Mouse (Mus musculus) cerebellum, adult 18-20 months (tissue): ENCODE measurements around the gene Inpp5a.

Experiments
- DNase-seq, 2 experiments: peaks; one replicate each; pipeline ENCODE4 v3.0.0; 2021

The Inpp5a gene

DNA sequence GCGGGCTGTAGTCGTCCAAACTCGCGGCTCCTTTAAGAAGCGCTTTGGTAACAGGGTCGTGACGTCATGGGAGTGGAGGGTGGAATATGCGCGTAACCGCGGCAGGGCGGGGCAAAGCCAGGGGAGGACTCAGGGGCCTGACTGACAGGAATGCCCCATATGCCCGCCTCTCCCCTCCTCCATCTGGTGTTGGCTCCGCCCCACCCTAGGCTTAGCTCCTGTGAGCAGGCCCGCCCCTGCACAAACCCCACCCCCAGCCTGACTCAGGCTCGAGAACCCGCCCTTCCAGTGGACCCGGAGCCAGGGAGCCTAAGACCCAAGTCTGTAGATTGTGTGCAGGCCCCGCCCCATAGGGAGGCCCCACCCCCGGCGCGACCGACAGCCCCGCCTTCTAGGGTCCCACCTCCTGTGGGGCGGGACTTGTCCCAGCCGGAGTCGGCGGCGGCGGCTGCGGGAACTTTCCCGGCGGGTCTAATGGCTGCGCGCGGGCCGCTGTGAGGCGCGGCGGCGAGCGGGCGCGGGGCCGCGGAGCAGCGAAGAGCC is at the start of gene Inpp5a:
Inpp5a (plus strand) TSS at position 440 of the 543 bp plus-strand sequence.
- peak; percentile 99 to 100 for DNase-seq

- DNase-seq = no peak
These were observed 49.7 kb upstream of the Inpp5a start for GRCm38 (mm10) chr7:139339184-139339583.

GRCm38 (mm10) chr7:139341020-139341660 is 47.8 kb upstream of the Inpp5a start:
- DNase-seq = peak; percentile 48 to 50

GRCm38 (mm10) chr7:139342809-139343208 is 46.1 kb upstream of the Inpp5a start:
- DNase-seq = no peak

- no peak for DNase-seq
These were observed 41.9 kb upstream of the Inpp5a start for GRCm38 (mm10) chr7:139347051-139347450.

- no peak for DNase-seq
These were observed 38.3 kb upstream of the Inpp5a start for GRCm38 (mm10) chr7:139350606-139351005.

- no peak for DNase-seq
These were observed 34.4 kb upstream of the Inpp5a start for GRCm38 (mm10) chr7:139354370-139355139.

DNA sequence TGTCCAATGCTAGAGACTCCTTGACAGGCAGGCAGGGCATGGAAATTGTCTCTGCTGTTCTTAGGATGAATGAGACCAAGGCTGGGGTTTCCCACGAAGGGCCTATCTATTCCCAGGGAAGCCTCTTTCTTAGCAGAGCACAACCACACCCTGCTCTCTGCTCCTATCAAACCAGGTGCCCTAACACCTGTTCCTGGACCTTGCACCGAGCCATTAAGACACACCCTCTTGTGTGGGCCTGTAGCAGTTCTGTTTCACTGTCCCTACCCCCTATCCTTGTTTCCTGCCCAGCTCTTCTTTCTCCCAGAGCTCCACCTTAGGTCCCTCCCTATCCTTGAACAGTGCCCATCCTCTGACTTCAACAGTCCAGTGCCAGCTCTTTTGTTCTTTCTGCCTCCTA is 31.9 kb upstream of the Inpp5a start:
- no peak for DNase-seq

GRCm38 (mm10) chr7:139359906-139360305 is 29.0 kb upstream of the Inpp5a start:
- no peak for DNase-seq

DNA sequence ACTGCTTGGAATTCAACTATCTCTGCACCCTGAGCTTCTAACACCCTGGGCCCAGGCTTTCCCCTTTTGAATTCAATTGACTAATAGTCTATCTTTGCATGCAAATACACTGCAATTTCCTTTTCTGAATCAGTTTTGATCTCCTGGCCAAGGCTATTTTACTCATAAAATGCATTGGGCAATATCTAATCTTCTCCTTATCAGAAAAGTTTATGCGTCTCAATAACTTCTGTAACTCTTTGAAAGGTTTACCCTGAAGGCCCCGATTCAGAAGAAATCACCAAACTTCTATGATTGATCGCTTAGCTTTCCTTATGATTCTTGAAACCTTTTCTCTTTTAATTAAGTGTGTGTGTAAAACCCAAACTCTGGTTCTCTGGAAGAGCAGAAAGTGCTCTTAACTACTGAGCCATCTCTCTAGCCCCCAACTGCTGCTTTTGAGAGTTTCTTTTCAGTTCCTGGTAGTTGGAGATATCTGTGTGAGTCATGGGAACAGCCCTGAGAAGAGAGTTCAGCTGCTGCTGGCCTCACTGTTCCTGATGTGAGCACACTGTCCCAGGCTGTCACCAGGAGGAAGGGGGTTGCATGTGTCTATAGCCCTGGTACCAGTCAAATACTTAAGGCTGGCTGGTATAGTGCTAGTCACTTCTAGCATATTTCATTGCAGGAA is 27.9 kb upstream of the Inpp5a start:
- DNase-seq = no peak

DNA sequence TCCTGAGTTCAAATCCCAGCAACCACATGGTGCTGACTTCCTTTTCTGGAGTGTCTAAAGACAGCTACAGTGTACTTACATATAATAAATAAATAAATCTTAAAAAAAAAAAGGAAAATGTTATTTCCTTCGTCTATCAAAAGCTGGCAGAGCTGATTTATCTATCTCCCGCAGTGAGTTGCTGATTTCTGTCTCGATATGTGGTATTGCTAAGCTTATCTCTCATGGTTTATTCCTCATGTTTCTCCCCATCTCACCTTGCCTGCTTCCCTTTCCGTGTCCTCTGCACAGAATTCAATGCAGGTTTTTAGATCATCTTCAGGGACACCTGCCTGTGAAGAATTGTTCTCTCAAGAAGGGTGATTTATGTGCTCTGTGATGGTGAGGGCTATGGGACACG is 27.1 kb upstream of the Inpp5a start:
- DNase-seq = no peak

DNA sequence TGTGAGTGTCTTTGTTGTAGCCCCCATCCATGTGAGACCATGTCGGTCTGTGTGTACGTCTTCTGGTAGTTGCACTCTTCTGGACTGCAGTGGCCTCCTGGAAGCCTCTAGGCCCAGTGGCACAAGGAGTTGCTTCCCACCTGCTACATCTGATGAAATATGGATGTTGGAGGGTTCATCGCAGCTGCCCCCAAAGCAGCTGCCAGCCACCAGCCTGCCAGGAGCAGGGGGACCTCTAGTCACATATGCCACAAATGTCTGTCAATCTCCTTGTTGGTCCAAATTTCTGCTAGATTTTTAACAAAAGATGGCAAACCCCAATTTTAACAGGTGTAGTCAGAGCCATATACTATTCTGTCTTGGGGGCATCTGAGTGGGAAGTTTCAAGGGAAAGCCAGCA is 26.4 kb upstream of the Inpp5a start:
- DNase-seq = no peak

DNA sequence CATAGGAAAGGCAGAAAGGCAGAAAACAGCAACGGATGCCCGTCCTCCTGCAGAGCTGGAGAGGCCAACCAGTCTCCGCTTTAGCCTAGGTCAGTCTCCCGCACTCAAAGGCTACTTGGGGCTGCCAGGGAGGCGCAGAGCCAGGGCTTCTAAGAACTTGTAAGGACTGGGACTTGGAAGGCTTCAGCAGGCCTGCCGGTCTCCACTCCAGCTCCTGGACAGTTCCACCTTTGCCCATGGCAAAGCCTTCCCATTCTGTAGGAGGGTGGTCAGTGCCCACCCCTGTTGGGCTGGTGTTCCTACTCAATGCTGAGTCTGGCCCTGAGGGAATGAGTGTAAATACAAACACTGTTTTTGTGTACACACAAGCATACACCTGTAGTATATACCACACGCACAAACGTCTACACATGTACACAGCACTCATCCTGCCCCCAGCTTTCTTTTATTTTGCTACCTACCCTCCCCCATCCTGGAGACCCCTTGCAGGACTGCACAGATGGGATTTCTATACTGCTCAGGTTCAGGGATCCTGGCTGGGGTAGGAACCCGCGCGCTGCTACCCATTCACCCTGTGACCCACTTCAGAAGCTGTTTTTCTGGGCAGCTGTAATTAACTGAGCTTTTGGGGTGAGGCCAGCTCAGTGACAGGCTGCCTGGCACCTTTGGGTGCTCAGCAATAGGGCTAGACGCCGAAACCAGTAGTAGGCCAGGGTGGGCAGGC is 25.5 kb upstream of the Inpp5a start:
- DNase-seq = no peak

DNA sequence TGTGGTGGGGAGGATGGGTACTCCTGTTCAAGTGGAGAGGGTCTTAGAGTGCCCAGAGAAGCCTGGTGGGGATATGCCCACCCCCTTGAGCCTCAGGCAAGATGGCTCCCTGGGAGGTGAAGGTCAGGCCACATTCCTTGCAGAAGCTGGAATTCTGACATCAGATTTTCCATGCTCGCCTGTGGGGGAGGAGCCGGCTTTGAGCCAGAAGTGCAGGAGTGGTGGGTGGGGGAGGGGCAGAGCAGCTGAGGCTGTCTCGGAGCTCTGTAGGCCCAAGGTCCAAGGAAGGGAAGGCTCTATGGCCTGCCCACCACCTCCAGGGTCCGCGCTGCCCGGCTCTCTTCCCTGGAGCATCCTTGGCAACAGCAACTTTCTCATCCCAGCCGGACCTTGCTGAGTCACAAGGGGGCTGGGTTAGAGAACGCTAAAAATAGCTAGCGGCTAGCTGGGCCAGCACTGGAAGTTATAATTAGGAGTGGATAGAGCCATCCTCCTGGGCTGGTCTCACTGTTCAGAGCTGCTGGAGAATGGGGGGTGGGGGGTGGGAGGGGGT is 24.8 kb upstream of the Inpp5a start:
- DNase-seq = peak; percentile 71 to 83

- DNase-seq = no peak
These were observed 23.7 kb upstream of the Inpp5a start for GRCm38 (mm10) chr7:139364936-139365830.

DNA sequence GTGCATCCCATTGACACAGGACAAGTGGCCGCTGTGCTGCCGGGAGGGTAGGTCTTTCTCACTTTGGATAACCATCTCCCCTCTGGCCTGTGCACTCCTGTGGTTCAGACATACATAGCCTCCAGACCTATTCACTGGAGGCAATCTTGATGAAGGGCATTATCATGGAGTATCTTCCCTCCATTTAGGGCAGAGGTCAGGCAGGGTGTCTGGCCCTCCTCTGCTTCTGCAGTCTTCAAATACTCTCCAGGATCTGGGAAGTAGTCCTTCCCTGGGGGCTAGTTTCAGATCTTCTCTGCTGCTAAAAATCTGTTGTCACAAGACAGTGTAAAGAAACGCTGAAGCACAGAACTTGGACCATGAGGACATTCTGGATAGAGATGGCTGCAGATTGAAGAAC is 22.8 kb upstream of the Inpp5a start:
- DNase-seq = no peak

- no peak for DNase-seq
These were observed 22.4 kb upstream of the Inpp5a start for GRCm38 (mm10) chr7:139366549-139366948.

- peak in 1 of 2 experiments; percentile 21 for DNase-seq
These were observed 20.7 kb upstream of the Inpp5a start for GRCm38 (mm10) chr7:139368218-139368617.

DNA sequence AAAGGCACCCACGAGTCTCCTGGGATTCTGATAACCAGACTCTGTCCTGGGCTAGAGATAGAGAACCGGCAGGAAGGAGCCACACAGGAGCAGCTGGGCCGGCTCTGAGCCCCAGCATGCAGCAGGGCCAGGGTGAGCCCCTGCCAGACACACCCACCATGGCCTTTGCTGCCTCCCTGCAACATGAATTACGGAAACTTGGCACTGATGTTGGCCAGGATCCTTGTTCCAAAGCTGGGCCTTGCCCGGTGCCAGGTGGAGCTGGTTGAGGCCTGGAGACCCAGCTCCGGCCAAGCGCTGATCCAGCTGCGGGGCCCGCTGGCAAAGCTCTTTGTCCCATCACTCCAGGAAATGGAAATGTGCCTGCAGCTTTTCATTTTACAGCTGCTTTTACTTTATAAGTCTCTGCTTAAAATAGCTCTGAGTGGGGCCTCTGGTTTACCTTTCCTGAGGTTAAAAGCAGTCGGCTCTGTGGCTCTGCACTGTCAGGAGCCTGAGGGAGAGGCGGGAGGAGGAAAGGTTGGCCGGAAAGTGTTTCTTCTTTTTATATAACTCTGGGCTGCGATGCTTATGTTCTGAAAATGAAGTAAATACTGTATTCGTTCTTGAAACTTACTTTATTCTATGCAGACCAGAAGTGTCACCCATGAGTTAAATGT is 20.1 kb upstream of the Inpp5a start:
- DNase-seq = peak; percentile 59 to 63

- DNase-seq = no peak
These were observed 19.3 kb upstream of the Inpp5a start for GRCm38 (mm10) chr7:139369501-139370088.

DNA sequence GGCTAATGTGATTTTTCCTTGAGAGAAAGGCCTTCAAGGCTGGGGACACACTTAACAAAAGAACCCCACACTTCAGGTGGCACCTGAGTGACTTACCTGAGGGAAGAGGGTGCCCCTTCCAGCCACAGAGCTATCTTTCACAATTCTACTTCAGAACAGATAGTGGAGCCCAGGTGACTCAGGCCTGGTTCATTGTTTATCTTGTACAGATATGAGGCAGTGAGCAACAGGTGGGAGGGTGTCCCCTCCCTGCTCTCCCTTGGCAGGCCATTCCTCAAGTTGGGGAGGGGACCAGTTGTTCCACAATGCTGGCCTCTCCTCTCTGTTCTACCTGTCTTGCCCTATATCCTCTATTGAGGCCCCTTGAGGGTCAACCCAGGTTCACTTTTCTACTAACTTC is 17.5 kb upstream of the Inpp5a start:
- no peak for DNase-seq
